Mouse (Mus musculus) layer of hippocampus, postnatal 14 days (tissue): ENCODE results near the gene Lrp8. TPM values are rescaled to one million over a fixed set of nuclear protein-coding genes. Genes with fewer than 3 reads are reported as not detected.

ENCODE experiments used
- DNase-seq, 2 experiments: peaks; one replicate each; pipeline ENCODE4 v3.0.0; 2021 to 2022; ENCODE audit warnings: low spot score in 2 of 2, mixed read lengths in 1 of 2
- long read RNA-seq, 2 experiments: library from polyadenylated mRNA; stranded (forward); transcript quantifications; one replicate each; pipeline ENCODE4 v2.0.0; 2021
- total RNA-seq, 2 experiments: library from RNA; stranded (reverse); gene quantifications; 2 replicates each; pipeline ENCODE4 v1.2.3; 2021

Lrp8 gene
- total RNA-seq: 100 to 1,000 TPM; 116 to 132 TPM
- long read RNA-seq, experiment 1, full-length matches to known transcripts: 7 of 48 reads
- long read RNA-seq, experiment 1, partial matches to known transcripts: 12 of 48 reads
- long read RNA-seq, experiment 1, other reads (novel, unspliced or antisense): 29 of 48 reads
- long read RNA-seq, experiment 2, partial matches to known transcripts: 4 of 33 reads
- long read RNA-seq, experiment 2, other reads (novel, unspliced or antisense): 27 of 33 reads

- DNase-seq: no peak
Observed at GRCm38 (mm10) chr4:107802185-107802449, at the start of gene Lrp8. Gene Lrp8 (plus strand): TSS chr4:107802261.

GRCm38 (mm10) chr4:107756222-107756621, 45.8 kb upstream of the Lrp8 start:
- no peak for DNase-seq

- DNase-seq: no peak
Observed at GRCm38 (mm10) chr4:107757487-107758470, 44.3 kb upstream of the Lrp8 start.

GRCm38 (mm10) chr4:107758938-107759337, 43.1 kb upstream of the Lrp8 start:
- no peak for DNase-seq

GRCm38 (mm10) chr4:107763001-107763400, 39.1 kb upstream of the Lrp8 start:
- DNase-seq: no peak

- no peak for DNase-seq
Observed at GRCm38 (mm10) chr4:107763598-107763997, 38.5 kb upstream of the Lrp8 start.

GRCm38 (mm10) chr4:107765196-107765813, 36.8 kb upstream of the Lrp8 start:
- DNase-seq: no peak

- DNase-seq: no peak
Observed at GRCm38 (mm10) chr4:107766182-107766581, 35.9 kb upstream of the Lrp8 start.

GRCm38 (mm10) chr4:107772122-107772825, 29.8 kb upstream of the Lrp8 start:
- no peak for DNase-seq

GRCm38 (mm10) chr4:107774868-107775267, 27.2 kb upstream of the Lrp8 start:
- no peak for DNase-seq

GRCm38 (mm10) chr4:107775672-107776071, 26.4 kb upstream of the Lrp8 start:
- DNase-seq: no peak

GRCm38 (mm10) chr4:107776990-107777673, 24.9 kb upstream of the Lrp8 start:
- no peak for DNase-seq

- DNase-seq: no peak
Observed at GRCm38 (mm10) chr4:107783541-107783940, 18.5 kb upstream of the Lrp8 start.

GRCm38 (mm10) chr4:107788841-107789240, 13.2 kb upstream of the Lrp8 start:
- DNase-seq: no peak

GRCm38 (mm10) chr4:107800801-107801200, 1.3 kb upstream of the Lrp8 start:
- no peak for DNase-seq

- peak; percentile 73 to 77 for DNase-seq
Observed at GRCm38 (mm10) chr4:107801366-107802184, 486 bp upstream of the Lrp8 start.

- DNase-seq: peak in 1 of 2 experiments; percentile 58
Observed at GRCm38 (mm10) chr4:107802450-107803331, 630 bp downstream of the Lrp8 start.

GRCm38 (mm10) chr4:107803351-107804106, 1.5 kb downstream of the Lrp8 start:
- peak; percentile 57 to 71 for DNase-seq
